Mouse (Mus musculus): ENCODE results near the gene Oas1g. TPM values are rescaled to one million over a fixed set of nuclear protein-coding genes. Genes with fewer than 3 reads are reported as not detected.

The Oas1g gene
- polyA plus RNA-seq, 1 experiment from 2014 or later: not detected

DNA sequence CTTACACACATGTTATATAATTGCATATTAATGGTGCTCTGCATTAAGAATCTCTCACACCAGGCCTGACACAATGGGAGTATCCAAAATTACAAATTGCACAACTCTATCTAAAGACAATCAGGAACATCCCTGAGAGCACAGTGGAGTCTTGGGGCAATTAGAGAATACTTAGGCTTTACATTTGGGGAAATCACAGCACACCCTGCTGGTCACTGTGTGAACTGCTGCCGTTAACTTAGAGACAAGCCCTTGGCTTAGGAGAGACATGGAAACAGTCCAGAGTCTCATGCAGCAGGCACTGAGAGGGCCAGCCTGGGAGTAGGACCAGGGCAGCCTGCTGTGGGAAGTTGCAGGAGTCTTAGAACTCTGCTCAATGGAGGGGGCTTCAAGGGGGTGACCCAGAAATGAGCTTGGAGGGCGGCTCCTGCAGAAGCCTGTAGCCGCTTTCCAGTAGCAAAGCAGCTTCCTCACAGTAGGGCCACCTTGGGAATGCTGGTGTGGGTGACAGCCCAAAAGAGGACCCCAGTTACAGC lies 37.7 kb downstream of the Oas1g start:
- H3K4me2 ChIP-seq (ENCODE audit: low read length): no peak overlapping the region
- H3K27ac ChIP-seq (ENCODE audit: low read depth, low read length): no peak overlapping the region
- ATAC-seq (no peak), DNase-seq (ENCODE audit: low spot score) (peak; percentile 62)
- no peak overlapping the region for H3K9ac ChIP-seq (ENCODE audit: low read length)
- WGBS: 62% methylated on average over 3 of the region's 3 CpGs
- H3K4me3 ChIP-seq (ENCODE audit: low read depth, low read length): no peak overlapping the region
- H3K4me1 ChIP-seq (ENCODE audit: control insufficient read depth, insufficient read depth, low read length): no peaks in the 10 kb centered on the region
- peaks cover 6% of the 10 kb centered on the region; the same call in 1 of the 2 replicates for H3K9me3 ChIP-seq (replicated peaks; ENCODE audit: control insufficient read depth, low read length)
- H3K36me3 ChIP-seq (ENCODE audit: control insufficient read depth, insufficient read depth, low read length): no peaks in the 10 kb centered on the region
- H3K27me3 ChIP-seq (replicated peaks; ENCODE audit: control insufficient read depth, insufficient read depth, low read length): no peaks in the 10 kb centered on the region

DNA sequence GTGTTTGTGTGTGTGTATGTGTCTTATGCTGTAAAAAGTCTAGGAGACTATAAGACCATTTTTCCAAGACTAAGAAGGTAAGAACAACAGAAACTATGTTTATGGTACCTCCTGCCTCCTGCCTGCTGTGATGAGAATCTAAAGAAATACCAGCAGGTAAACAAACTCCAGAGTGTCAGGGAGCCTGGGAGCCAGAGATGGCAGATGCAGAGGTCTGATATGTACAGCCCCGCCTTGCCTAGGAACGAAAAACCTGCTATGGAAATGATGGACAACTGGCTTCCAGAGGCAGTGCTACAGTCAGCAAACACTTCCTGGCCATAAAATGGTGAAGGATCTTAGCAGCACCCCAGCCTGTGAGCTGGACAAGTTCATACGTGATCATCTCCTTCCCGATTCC lies 40.3 kb downstream of the Oas1g start, which contains the start of gene Oas1f:
Gene Oas1f (plus strand): TSS at position 301 of the 400 bp plus-strand sequence.
- no peak for DNase-seq (ENCODE audit: low spot score)
- Histone ChIP-seq H3K9ac (ENCODE audit: low read length) (no peak within 1 kb of the TSS), H3K27ac (ENCODE audit: low read depth, low read length) (no peak within 1 kb of the TSS), H3K27me3 (replicated peaks; ENCODE audit: control insufficient read depth, insufficient read depth, low read length) (no peaks in the 10 kb centered on the region), H3K4me1 (ENCODE audit: control insufficient read depth, insufficient read depth, low read length) (no peaks in the 10 kb centered on the region), H3K36me3 (ENCODE audit: control insufficient read depth, insufficient read depth, low read length) (no peaks in the 10 kb centered on the region), H3K4me2 (ENCODE audit: low read length) (no peak within 1 kb of the TSS), H3K9me3 (replicated peaks; ENCODE audit: control insufficient read depth, low read length) (no peaks in the 10 kb centered on the region), H3K4me3 (ENCODE audit: low read depth, low read length) (no peak within 1 kb of the TSS)
- 79% methylated on average over 4 of the region's 4 CpGs for WGBS
- no peak for ATAC-seq

DNA sequence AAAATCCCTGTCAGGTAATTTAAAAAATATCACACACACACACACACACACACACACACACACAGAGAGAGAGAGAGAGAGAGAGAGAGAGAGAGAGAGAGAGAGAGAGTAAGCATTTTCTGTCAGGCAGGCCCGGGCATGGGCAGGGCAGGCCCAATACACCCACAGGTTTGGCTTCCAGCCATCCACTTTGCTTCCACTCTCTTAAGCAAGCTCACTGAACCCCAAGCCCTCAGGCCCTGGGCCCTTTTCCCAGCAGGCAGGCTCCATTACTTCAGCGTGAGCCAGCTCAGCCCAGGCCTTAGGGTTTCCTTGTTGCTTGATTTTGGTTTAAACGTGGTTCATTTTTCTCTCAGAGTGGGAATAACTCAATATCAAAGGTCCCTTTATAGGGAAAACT lies 42.7 kb downstream of the Oas1g start:
- Histone ChIP-seq H3K4me2 (ENCODE audit: low read length) (no peak overlapping the region), H3K27ac (ENCODE audit: low read depth, low read length) (no peak overlapping the region), H3K4me1 (ENCODE audit: control insufficient read depth, insufficient read depth, low read length) (no peaks in the 10 kb centered on the region), H3K9ac (ENCODE audit: low read length) (no peak overlapping the region), H3K4me3 (ENCODE audit: low read depth, low read length) (no peak overlapping the region), H3K9me3 (replicated peaks; ENCODE audit: control insufficient read depth, low read length) (no peaks in the 10 kb centered on the region), H3K27me3 (replicated peaks; ENCODE audit: control insufficient read depth, insufficient read depth, low read length) (no peaks in the 10 kb centered on the region), H3K36me3 (ENCODE audit: control insufficient read depth, insufficient read depth, low read length) (no peaks in the 10 kb centered on the region)
- ATAC-seq: peak; percentile 68
- DNase-seq (ENCODE audit: low spot score): peak; percentile 81
- WGBS: 47% methylated on average over 3 of the region's 3 CpGs

DNA sequence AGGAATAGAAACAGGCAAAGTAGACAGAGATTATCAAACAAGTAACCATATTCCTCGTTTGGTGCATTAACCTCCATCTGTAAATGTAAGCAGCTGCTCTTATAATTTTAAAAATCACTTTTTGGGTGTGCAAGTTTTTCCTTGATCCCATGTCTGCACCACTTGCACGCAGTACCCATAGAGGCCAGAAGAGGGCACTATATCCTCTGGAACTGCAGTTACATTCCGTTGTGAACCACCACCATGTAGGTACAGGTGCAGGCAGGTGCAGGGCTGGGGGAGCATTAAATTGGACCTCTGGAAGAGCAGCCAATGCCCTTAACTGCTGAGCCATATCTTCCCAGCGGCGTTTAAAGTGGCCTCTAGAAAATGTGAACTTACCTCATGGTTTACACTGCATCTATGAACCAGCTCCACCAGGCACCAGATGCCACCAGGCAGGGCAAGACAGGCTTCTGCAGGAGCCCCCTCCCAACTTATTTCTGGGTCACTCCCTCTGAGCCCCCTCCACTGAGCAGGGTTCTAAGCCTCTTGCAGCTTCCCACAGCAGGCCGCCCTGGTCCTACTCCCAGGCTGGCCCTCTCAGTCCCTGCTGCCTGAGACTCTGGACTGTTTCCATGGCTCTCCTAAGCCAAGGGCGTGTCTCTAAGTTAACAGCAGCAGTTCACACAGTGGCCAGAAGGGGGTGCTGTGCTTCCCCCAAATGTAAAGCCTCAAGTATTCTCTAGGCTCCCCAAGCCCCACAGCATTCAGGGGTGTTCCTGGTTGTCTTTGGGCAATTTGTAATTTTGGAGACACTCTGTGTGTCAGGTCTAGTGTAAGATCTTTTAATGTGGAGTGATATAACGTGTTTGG lies 50.5 kb downstream of the Oas1g start:
- no peak for ATAC-seq
- DNase-seq (ENCODE audit: low spot score): peak; percentile 53
- Histone ChIP-seq H3K9me3 (replicated peaks; ENCODE audit: control insufficient read depth, low read length) (no peaks in the 10 kb centered on the region), H3K36me3 (ENCODE audit: control insufficient read depth, insufficient read depth, low read length) (no peaks in the 10 kb centered on the region), H3K27ac (ENCODE audit: low read depth, low read length) (no peak overlapping the region), H3K9ac (ENCODE audit: low read length) (no peak overlapping the region), H3K4me3 (ENCODE audit: low read depth, low read length) (no peak overlapping the region), H3K4me2 (ENCODE audit: low read length) (no peak overlapping the region), H3K4me1 (ENCODE audit: control insufficient read depth, insufficient read depth, low read length) (peaks cover 8% of the 10 kb centered on the region), H3K27me3 (replicated peaks; ENCODE audit: control insufficient read depth, insufficient read depth, low read length) (no peaks in the 10 kb centered on the region)
- WGBS: 7% methylated on average over 8 of the region's 8 CpGs

DNA sequence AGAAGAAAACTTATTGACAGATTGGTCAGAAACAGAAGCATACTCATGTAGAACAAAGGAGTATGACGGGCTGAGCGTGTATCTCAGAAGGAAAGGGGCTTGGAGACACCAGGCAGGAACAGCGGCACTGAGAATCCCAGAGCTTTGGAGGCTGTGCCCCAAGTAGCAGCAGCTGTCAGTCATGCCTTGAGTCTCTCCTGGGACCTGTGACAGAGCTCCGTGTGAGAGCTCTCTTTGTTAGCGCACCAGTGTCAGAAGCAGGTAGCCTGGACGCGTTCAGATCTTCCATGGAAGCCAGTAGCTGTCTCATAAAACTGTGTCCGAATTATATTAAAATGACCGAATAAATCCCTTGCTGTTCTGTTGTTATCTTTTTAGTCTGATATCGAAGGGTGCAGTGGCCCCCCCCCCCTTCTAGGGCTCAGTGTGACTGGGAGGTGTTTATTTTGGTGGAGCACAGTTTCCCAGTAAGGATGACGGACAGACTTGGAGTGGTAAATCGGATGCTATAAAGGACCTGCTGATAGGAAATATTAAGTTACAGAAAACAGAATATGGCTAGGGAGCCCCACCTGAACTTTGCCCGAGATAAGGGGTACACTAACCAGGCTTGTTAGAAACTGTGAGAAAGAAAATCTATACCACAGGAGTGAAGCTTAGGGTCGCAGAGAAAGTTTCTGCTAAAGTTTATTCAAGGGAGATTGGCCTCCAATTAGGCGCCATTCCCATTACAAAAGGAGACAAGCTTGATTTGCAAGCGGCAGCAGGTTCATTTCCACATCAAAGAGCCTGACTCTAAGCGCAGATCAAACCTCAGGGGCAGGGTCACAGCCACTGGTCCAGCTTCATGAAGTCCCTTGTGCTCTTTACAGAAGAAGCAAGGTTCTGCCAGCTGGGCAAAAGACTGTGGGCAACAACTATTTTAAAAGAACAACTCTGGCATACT lies 53.8 kb downstream of the Oas1g start:
- ATAC-seq (no peak), DNase-seq (ENCODE audit: low spot score) (peak; percentile 48)
- no peaks in the 10 kb centered on the region for H3K36me3 ChIP-seq (ENCODE audit: control insufficient read depth, insufficient read depth, low read length)
- no peak overlapping the region for H3K9ac ChIP-seq (ENCODE audit: low read length)
- H3K4me2 ChIP-seq (ENCODE audit: low read length): peak overlapping the region; percentile 35
- H3K4me1 ChIP-seq (ENCODE audit: control insufficient read depth, insufficient read depth, low read length): peaks cover 8% of the 10 kb centered on the region
- no peak overlapping the region for H3K4me3 ChIP-seq (ENCODE audit: low read depth, low read length)
- H3K27ac ChIP-seq (ENCODE audit: low read depth, low read length): no peak overlapping the region
- no peaks in the 10 kb centered on the region for H3K27me3 ChIP-seq (replicated peaks; ENCODE audit: control insufficient read depth, insufficient read depth, low read length)
- no peaks in the 10 kb centered on the region for H3K9me3 ChIP-seq (replicated peaks; ENCODE audit: control insufficient read depth, low read length)
- 5% methylated on average over 17 of the region's 17 CpGs for WGBS

DNA sequence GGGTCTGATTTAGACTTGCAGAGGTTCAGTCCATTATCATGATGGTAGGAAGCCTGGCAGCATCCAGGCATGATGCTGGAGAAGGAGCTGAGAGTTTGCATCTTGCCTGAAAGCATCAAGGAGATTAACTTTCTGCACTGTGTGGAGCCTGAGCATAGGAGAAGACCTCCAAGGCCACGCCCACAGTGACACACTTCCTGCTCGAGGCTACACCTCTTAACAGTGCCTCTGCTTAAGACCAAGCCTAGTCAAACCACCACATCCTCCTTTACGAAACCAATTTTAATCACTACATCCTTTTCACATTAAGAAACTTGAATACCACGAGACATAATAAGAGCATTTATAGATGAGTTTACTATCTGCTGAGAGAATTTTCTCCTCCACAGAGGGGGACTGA lies 56.4 kb downstream of the Oas1g start:
- 82% methylated on average over 4 of the region's 4 CpGs for WGBS
- peaks cover 8% of the 10 kb centered on the region for H3K4me1 ChIP-seq (ENCODE audit: control insufficient read depth, insufficient read depth, low read length)
- H3K9ac ChIP-seq (ENCODE audit: low read length): no peak overlapping the region
- H3K4me2 ChIP-seq (ENCODE audit: low read length): no peak overlapping the region
- H3K4me3 ChIP-seq (ENCODE audit: low read depth, low read length): no peak overlapping the region
- no peaks in the 10 kb centered on the region for H3K36me3 ChIP-seq (ENCODE audit: control insufficient read depth, insufficient read depth, low read length)
- H3K27me3 ChIP-seq (replicated peaks; ENCODE audit: control insufficient read depth, insufficient read depth, low read length): no peaks in the 10 kb centered on the region
- DNase-seq (ENCODE audit: low spot score): no peak
- no peak overlapping the region for H3K27ac ChIP-seq (ENCODE audit: low read depth, low read length)
- no peak for ATAC-seq
- no peaks in the 10 kb centered on the region for H3K9me3 ChIP-seq (replicated peaks; ENCODE audit: control insufficient read depth, low read length)

Small RNA genes lying within 50 kb of the gene (microRNA-seq; reads per million reads assigned to microRNA genes)
- gene Gm22907: not detected

Other genes starting within 250 kb of the Oas1g start
- gene Rasal1, start 238.8 kb downstream of the Oas1g start, polyA plus RNA-seq (2014; fragmentation: Nextera tagmentation; extraction: Ambion mirVana): 1.5 and 3.2 TPM in 2 replicates
- 27.5 and 35.5 TPM in 2 replicates for gene Dtx1, start 175.7 kb downstream of the Oas1g start, polyA plus RNA-seq (2014; fragmentation: Nextera tagmentation; extraction: Ambion mirVana)
- 0.11 and 0.42 TPM in 2 replicates for gene Oas2, start 137.8 kb downstream of the Oas1g start, polyA plus RNA-seq (2014; fragmentation: Nextera tagmentation; extraction: Ambion mirVana)
- gene Oas3, start 110.0 kb downstream of the Oas1g start, polyA plus RNA-seq (2014; fragmentation: Nextera tagmentation; extraction: Ambion mirVana): 0.19 and 0.27 TPM in 2 replicates
- gene Oas1e, start 92.1 kb downstream of the Oas1g start, polyA plus RNA-seq (2014; fragmentation: Nextera tagmentation; extraction: Ambion mirVana): 0.13 TPM in 1 of 2 replicates, not detected in the other
- 0.38 and 0.45 TPM in 2 replicates for gene Oas1c, start 75.1 kb downstream of the Oas1g start, polyA plus RNA-seq (2014; fragmentation: Nextera tagmentation; extraction: Ambion mirVana)
- not detected in 2 replicates for gene Oas1f, start 40.2 kb downstream of the Oas1g start, polyA plus RNA-seq (2014; fragmentation: Nextera tagmentation; extraction: Ambion mirVana)
- not detected in 2 replicates for gene Oas1h, start 26.2 kb downstream of the Oas1g start, polyA plus RNA-seq (2014; fragmentation: Nextera tagmentation; extraction: Ambion mirVana)
- gene Oas1a, start 19.9 kb upstream of the Oas1g start, polyA plus RNA-seq (2014; fragmentation: Nextera tagmentation; extraction: Ambion mirVana): 0.41 and 0.80 TPM in 2 replicates
- gene Oas1d, start 26.9 kb upstream of the Oas1g start, polyA plus RNA-seq (2014; fragmentation: Nextera tagmentation; extraction: Ambion mirVana): 0.11 and 0.14 TPM in 2 replicates
- gene Rph3a, start 122.5 kb upstream of the Oas1g start, polyA plus RNA-seq (2014; fragmentation: Nextera tagmentation; extraction: Ambion mirVana): 10.9 and 17.0 TPM in 2 replicates